ENCODE assay signal across 9 mouse cellular contexts in the genomic region with DNA sequence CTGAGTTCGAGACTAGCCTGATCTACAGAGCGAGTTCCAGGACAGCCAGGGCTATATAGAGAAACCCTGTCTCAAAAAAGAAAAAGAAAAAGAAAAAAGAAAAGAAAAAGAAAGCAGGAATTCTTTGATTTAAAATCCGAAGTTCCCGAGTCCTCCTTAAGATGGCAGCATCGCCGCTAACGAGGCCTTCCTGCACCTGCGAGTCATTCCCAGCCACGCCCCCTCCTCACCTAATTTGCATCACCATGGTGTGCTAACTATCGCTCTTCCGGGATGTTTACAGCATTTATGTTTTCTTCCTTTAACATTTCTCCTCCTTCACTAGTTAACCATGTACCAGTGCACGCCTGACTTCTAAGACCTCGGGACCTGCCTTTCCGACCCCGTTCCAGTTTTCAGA. TPM values are rescaled to one million over a fixed set of nuclear protein-coding genes. Genes with fewer than 3 reads are reported as not detected.
DNase-seq lines count a peak whose midpoint lies in the region; ATAC-seq and TF ChIP-seq lines count a peak whose summit lies in the region.
"Had no signal": no experiment of that assay in that cellular context is flagged by ENCODE, and none has a peak within 500 bp of the region (broad histone marks: within the 10 kb centered on the region; RNA-seq: fewer than 3 reads in every experiment).

No protein-coding gene starts in this region.

- no peak overlapping the region for H3K27ac ChIP-seq in kidney, adult 2 months (ENCODE audit: insufficient read depth, low read depth, low read length)
- H3K27ac ChIP-seq: heart, embryonic 15.5 days had no signal

- peaks cover 12% of the 10 kb centered on the region; the same call in 1 of the 2 replicates for H3K4me1 ChIP-seq in kidney, adult 2 months (ENCODE audit: control insufficient read depth, insufficient read depth, low read length)

- ATAC-seq in megakaryocyte progenitor cell, adult 5-6 weeks (replicated peaks; ENCODE audit: poor library complexity), result peak; percentile 63
- no peak for ATAC-seq in inflammation-experienced regulatory T-cells, adult 6 months

- WGBS in kidney, adult 2 months, result 26% methylated on average over 15 of the region's 15 CpGs

- TF ChIP-seq POLR2A in kidney, adult 2 months (IDR thresholded peaks at IDR 0.05; ENCODE audit: low read depth, low read length), result no peak

- no peaks in the 10 kb centered on the region; the same call in 1 of the 2 replicates for H3K36me3 ChIP-seq in kidney, adult 2 months (ENCODE audit: control insufficient read depth, insufficient read depth, low read length)

- peak; percentile 46 for DNase-seq in heart, postnatal 4 days
- DNase-seq in heart, adult 8-10 months (ENCODE audit: low spot score), result no peak
- DNase-seq in CD4-positive helper T cell, adult 2 months (ENCODE audit: low read depth, low spot score), result peak; percentile 42
- DNase-seq in embryo, embryonic 10 days (ENCODE audit: low spot score), result peak; percentile 75
- peak; percentile 74 for DNase-seq in kidney, adult 2 months
- no peak for DNase-seq in ovary, postnatal 10 days (ENCODE audit: low spot score)

- peak overlapping the region; percentile 27; the same call in 1 of the 2 replicates for H3K4me3 ChIP-seq in kidney, adult 2 months (ENCODE audit: insufficient read depth, low read depth, low read length)
- H3K4me3 ChIP-seq: heart, embryonic 15.5 days had no signal

- no peaks in the 10 kb centered on the region for H3K27me3 ChIP-seq in kidney, adult 2 months (replicated peaks; ENCODE audit: control insufficient read depth, insufficient read depth, low read length)
- H3K27me3 ChIP-seq: heart, embryonic 15.5 days had no signal

- TF ChIP-seq CTCF in kidney, adult 2 months (conservative IDR thresholded peaks at IDR 0.05; ENCODE audit: insufficient read depth, insufficient read length, low read depth, low read length), result peak; percentile 63; the same call in 1 of the 2 replicates

RNA-seq across cellular contexts. Expression of a gene that starts 9.4 kb away (rescaled TPM):
- 100 to 1,000 TPM; 873 to 920 TPM for total RNA-seq in heart, postnatal 4 days (2021)
- total RNA-seq in heart, adult 8-10 months (2022), result 1,000 to 10,000 TPM; 1,464 to 1,614 (median 1,563) TPM
- polyA plus RNA-seq in kidney, adult 2 months (2012; rRNA removed), result 387 and 475 TPM in 2 replicates
- total RNA-seq in megakaryocyte progenitor cell, adult 5-6 weeks (2015), result 120 and 129 TPM in 2 replicates
- 209 and 291 TPM in 2 replicates for total RNA-seq in megakaryocyte progenitor cell, adult 5-6 weeks (2017)
- 100 to 1,000 TPM; 229 to 248 (median 246) TPM for polyA plus RNA-seq in inflammation-experienced regulatory T-cells, adult 6 months (2017; shearing (Covaris generic))

RNA-seq across cellular contexts. Expression of a gene that starts 9.5 kb away (rescaled TPM):
- 10 to 100 TPM; 15.9 to 16.4 TPM for total RNA-seq in heart, postnatal 4 days (2021)
- 1 to 10 TPM; 6.4 to 7.1 (median 6.8) TPM for total RNA-seq in heart, adult 8-10 months (2022)
- 28.3 and 29.6 TPM in 2 replicates for polyA plus RNA-seq in kidney, adult 2 months (2012; rRNA removed)
- 8.8 and 9.3 TPM in 2 replicates for total RNA-seq in megakaryocyte progenitor cell, adult 5-6 weeks (2015)
- 20.5 and 21.9 TPM in 2 replicates for total RNA-seq in megakaryocyte progenitor cell, adult 5-6 weeks (2017)
- polyA plus RNA-seq in inflammation-experienced regulatory T-cells, adult 6 months (2017; shearing (Covaris generic)), result 10 to 100 TPM; 11.4 to 17.7 (median 17.7) TPM

RNA-seq across cellular contexts. Expression of a gene that starts 35.2 kb away (rescaled TPM):
- 10 to 100 TPM; 17.0 to 17.9 TPM for total RNA-seq in heart, postnatal 4 days (2021)
- total RNA-seq in heart, adult 8-10 months (2022), result 10 to 100 TPM in 2 of 4 experiments, 1 to 10 TPM in 2; 7.4 to 13.1 (median 10.4) TPM
- polyA plus RNA-seq in kidney, adult 2 months (2012; rRNA removed), result 19.2 and 19.9 TPM in 2 replicates
- total RNA-seq in megakaryocyte progenitor cell, adult 5-6 weeks (2015), result 15.0 and 18.9 TPM in 2 replicates
- total RNA-seq in megakaryocyte progenitor cell, adult 5-6 weeks (2017), result 19.8 and 21.2 TPM in 2 replicates
- polyA plus RNA-seq in inflammation-experienced regulatory T-cells, adult 6 months (2017; shearing (Covaris generic)), result 10 to 100 TPM; 42.0 to 53.1 (median 44.8) TPM

Comparison
In these comparisons a context has a peak if more than half of its experiments do, and no peak if none do; other contexts are left out.
1. DNase-seq: peak in heart, postnatal 4 days (single experiment), CD4-positive helper T cell, adult 2 months (single experiment), embryo, embryonic 10 days (single experiment) and kidney, adult 2 months (single experiment); none in heart, adult 8-10 months (single experiment) and ovary, postnatal 10 days (single experiment).